Mouse (Mus musculus): ENCODE results near the gene Npnt. TPM values are rescaled to one million over a fixed set of nuclear protein-coding genes. Genes with fewer than 3 reads are reported as not detected.

The Npnt gene
- polyA plus RNA-seq, 1 experiment: 0.87 TPM

- no peaks in the 10 kb centered on the region for H3K4me1 ChIP-seq (ENCODE audit: control insufficient read depth, insufficient read depth, low read length)
- no peak overlapping the region for H3K4me3 ChIP-seq (replicated peaks; ENCODE audit: control insufficient read depth, low read depth, low read length)
- no peak overlapping the region for H3K27ac ChIP-seq (ENCODE audit: control insufficient read depth, insufficient read depth, low read depth, low read length, poor library complexity)
- 66% methylated on average over 6 of the region's 6 CpGs for WGBS
- no peak for TF ChIP-seq CTCF (IDR thresholded peaks at IDR 0.05; ENCODE audit: control insufficient read depth, insufficient read depth, low read length)
- TF ChIP-seq POLR2A (IDR thresholded peaks at IDR 0.05; ENCODE audit: borderline replicate concordance, control insufficient read depth, low read depth, low read length): no peak
Observed at GRCm38 (mm10) chr3:132929866-132930265, 20.2 kb downstream of the Npnt start.

DNA sequence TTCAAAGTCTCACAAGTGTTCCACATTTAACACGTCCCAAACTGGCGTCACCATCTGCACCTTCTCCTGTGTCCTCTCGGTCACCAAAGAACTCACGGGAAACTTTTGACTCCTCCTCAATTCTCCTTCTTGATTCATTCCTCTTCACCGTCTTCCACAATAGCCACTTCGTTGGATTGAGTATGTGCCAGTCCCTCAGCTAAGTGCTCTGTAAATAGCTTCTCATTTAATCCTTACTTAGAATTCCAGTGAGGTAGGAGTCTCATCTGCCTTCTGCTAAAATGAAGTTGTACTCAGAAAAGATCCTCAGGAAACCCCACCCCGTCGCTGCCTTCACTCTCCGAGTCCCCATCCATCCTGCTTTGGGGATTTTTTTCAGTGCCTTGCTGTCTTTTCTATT is 21.9 kb downstream of the Npnt start:
- WGBS: 83% methylated on average over 9 of the region's 9 CpGs
- TF ChIP-seq CTCF (IDR thresholded peaks at IDR 0.05; ENCODE audit: control insufficient read depth, insufficient read depth, low read length) (no peak), POLR2A (IDR thresholded peaks at IDR 0.05; ENCODE audit: borderline replicate concordance, control insufficient read depth, low read depth, low read length) (no peak)
- Histone ChIP-seq H3K4me1 (ENCODE audit: control insufficient read depth, insufficient read depth, low read length) (no peaks in the 10 kb centered on the region), H3K4me3 (replicated peaks; ENCODE audit: control insufficient read depth, low read depth, low read length) (no peak overlapping the region), H3K27ac (ENCODE audit: control insufficient read depth, insufficient read depth, low read depth, low read length, poor library complexity) (no peak overlapping the region)

DNA sequence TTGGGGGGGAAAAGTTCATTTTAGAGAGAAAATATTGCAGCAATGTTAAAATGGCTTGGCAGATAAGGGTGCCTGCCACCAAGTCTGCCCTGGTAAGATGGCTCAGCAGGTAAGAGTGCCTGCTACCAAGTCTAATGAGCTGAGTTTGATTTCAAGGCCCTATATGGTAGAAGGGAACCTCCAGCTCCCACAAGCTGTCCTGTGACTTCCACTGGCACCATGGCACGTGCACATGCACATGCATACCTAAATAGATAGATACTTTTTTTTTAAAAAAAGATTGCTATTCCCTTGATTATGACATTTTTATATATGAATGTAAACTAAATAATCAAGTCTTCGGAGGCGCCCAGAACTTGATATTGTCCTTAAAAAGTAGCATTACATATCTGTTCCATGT is 30.3 kb downstream of the Npnt start:
- TF ChIP-seq CTCF (IDR thresholded peaks at IDR 0.05; ENCODE audit: control insufficient read depth, insufficient read depth, low read length): no peak
- no peak overlapping the region for H3K27ac ChIP-seq (ENCODE audit: control insufficient read depth, insufficient read depth, low read depth, low read length, poor library complexity)
- H3K4me1 ChIP-seq (ENCODE audit: control insufficient read depth, insufficient read depth, low read length): no peaks in the 10 kb centered on the region
- 79% methylated on average over 3 of the region's 3 CpGs for WGBS
- no peak overlapping the region for H3K4me3 ChIP-seq (replicated peaks; ENCODE audit: control insufficient read depth, low read depth, low read length)

DNA sequence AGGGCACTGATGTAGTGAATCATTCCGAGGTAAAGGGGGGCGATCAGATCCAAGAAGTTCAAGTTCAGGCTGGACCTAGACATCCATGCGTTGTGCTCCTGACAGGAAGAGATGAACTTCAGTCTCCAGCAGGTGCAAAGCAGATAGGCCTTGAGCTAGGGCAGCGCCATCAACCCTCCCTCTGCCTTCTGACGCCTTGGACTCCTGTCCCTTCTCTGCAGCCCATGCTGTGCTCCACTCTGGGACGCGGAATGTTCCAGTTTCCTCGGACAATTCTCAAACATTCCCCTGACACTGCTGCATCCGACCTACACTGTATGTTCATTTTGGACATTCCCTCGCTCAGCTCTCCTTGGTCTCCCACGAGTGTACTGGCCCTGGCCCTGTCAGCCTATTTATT is 30.9 kb downstream of the Npnt start:
- no peak overlapping the region for H3K4me3 ChIP-seq (replicated peaks; ENCODE audit: control insufficient read depth, low read depth, low read length)
- no peaks in the 10 kb centered on the region for H3K4me1 ChIP-seq (ENCODE audit: control insufficient read depth, insufficient read depth, low read length)
- TF ChIP-seq POLR2A (IDR thresholded peaks at IDR 0.05; ENCODE audit: borderline replicate concordance, control insufficient read depth, low read depth, low read length) (no peak), CTCF (IDR thresholded peaks at IDR 0.05; ENCODE audit: control insufficient read depth, insufficient read depth, low read length) (no peak)
- WGBS: 82% methylated on average over 11 of the region's 11 CpGs
- no peak overlapping the region for H3K27ac ChIP-seq (ENCODE audit: control insufficient read depth, insufficient read depth, low read depth, low read length, poor library complexity)

GRCm38 (mm10) chr3:132917356-132918090 is 32.6 kb downstream of the Npnt start:
- Histone ChIP-seq H3K4me3 (replicated peaks; ENCODE audit: control insufficient read depth, low read depth, low read length) (no peak overlapping the region), H3K27ac (ENCODE audit: control insufficient read depth, insufficient read depth, low read depth, low read length, poor library complexity) (no peak overlapping the region), H3K4me1 (ENCODE audit: control insufficient read depth, insufficient read depth, low read length) (no peaks in the 10 kb centered on the region)
- whole genome bisulfite sequencing: 86% methylated on average over 9 of the region's 9 CpGs
- TF ChIP-seq CTCF (IDR thresholded peaks at IDR 0.05; ENCODE audit: control insufficient read depth, insufficient read depth, low read length) (no peak), POLR2A (IDR thresholded peaks at IDR 0.05; ENCODE audit: borderline replicate concordance, control insufficient read depth, low read depth, low read length) (no peak)

- no peaks in the 10 kb centered on the region for H3K4me1 ChIP-seq (ENCODE audit: control insufficient read depth, insufficient read depth, low read length)
- 85% methylated on average over 9 of the region's 9 CpGs for WGBS
- no peak overlapping the region for H3K27ac ChIP-seq (ENCODE audit: control insufficient read depth, insufficient read depth, low read depth, low read length, poor library complexity)
- no peak for TF ChIP-seq POLR2A (IDR thresholded peaks at IDR 0.05; ENCODE audit: borderline replicate concordance, control insufficient read depth, low read depth, low read length)
- H3K4me3 ChIP-seq (replicated peaks; ENCODE audit: control insufficient read depth, low read depth, low read length): no peak overlapping the region
Observed at GRCm38 (mm10) chr3:132915661-132916060, 34.4 kb downstream of the Npnt start.

- H3K27ac ChIP-seq (ENCODE audit: control insufficient read depth, insufficient read depth, low read depth, low read length, poor library complexity): no peak overlapping the region
- WGBS: 81% methylated on average over 2 of the region's 2 CpGs
- no peak for TF ChIP-seq POLR2A (IDR thresholded peaks at IDR 0.05; ENCODE audit: borderline replicate concordance, control insufficient read depth, low read depth, low read length)
- no peak for TF ChIP-seq CTCF (IDR thresholded peaks at IDR 0.05; ENCODE audit: control insufficient read depth, insufficient read depth, low read length)
- H3K4me1 ChIP-seq (ENCODE audit: control insufficient read depth, insufficient read depth, low read length): no peaks in the 10 kb centered on the region
- H3K4me3 ChIP-seq (replicated peaks; ENCODE audit: control insufficient read depth, low read depth, low read length): no peak overlapping the region
Observed at GRCm38 (mm10) chr3:132912420-132912819, 37.7 kb downstream of the Npnt start.

- no peaks in the 10 kb centered on the region for H3K4me1 ChIP-seq (ENCODE audit: control insufficient read depth, insufficient read depth, low read length)
- no peak for TF ChIP-seq POLR2A (IDR thresholded peaks at IDR 0.05; ENCODE audit: borderline replicate concordance, control insufficient read depth, low read depth, low read length)
- no peak for TF ChIP-seq CTCF (IDR thresholded peaks at IDR 0.05; ENCODE audit: control insufficient read depth, insufficient read depth, low read length)
- WGBS: 75% methylated on average over 4 of the region's 4 CpGs
- no peak overlapping the region for H3K4me3 ChIP-seq (replicated peaks; ENCODE audit: control insufficient read depth, low read depth, low read length)
- H3K27ac ChIP-seq (ENCODE audit: control insufficient read depth, insufficient read depth, low read depth, low read length, poor library complexity): no peak overlapping the region
Observed at GRCm38 (mm10) chr3:132911716-132912115, 38.4 kb downstream of the Npnt start.

GRCm38 (mm10) chr3:132910727-132911126 is 39.4 kb downstream of the Npnt start:
- 79% methylated on average over 5 of the region's 5 CpGs for WGBS
- Histone ChIP-seq H3K4me1 (ENCODE audit: control insufficient read depth, insufficient read depth, low read length) (no peaks in the 10 kb centered on the region), H3K4me3 (replicated peaks; ENCODE audit: control insufficient read depth, low read depth, low read length) (no peak overlapping the region), H3K27ac (ENCODE audit: control insufficient read depth, insufficient read depth, low read depth, low read length, poor library complexity) (no peak overlapping the region)
- no peak for TF ChIP-seq CTCF (IDR thresholded peaks at IDR 0.05; ENCODE audit: control insufficient read depth, insufficient read depth, low read length)
- TF ChIP-seq POLR2A (IDR thresholded peaks at IDR 0.05; ENCODE audit: borderline replicate concordance, control insufficient read depth, low read depth, low read length): no peak

Measured in bone marrow, adult 2 months (tissue).